Mouse (Mus musculus) small intestine, adult 2 months (tissue): ENCODE data around the gene Pde12.

Source experiments
- CTCF ChIP-seq: fragments of 200-500 bp; IDR thresholded peaks from 2 replicates; pipeline ENCODE4 v1.5.1; 2012; ENCODE audit warnings: low read depth, mild to moderate bottlenecking, control low read depth, inconsistent platforms, low read length, moderate library complexity, mixed read lengths; ENCODE audit not compliant: insufficient replicate concordance, insufficient read length; ENCODE audit errors: extremely low read depth
- POLR2A ChIP-seq: fragments of 200-500 bp; IDR thresholded peaks from 2 replicates; pipeline ENCODE4 v1.6.1; 2012; ENCODE audit warnings: low read depth, mild to moderate bottlenecking, control low read depth, inconsistent platforms, low read length, moderate library complexity

- no peak for TF ChIP-seq CTCF
- peak; percentile 89 for TF ChIP-seq POLR2A
Observed at GRCm38 (mm10) chr14:26669292-26670073, at the start of gene Pde12.
